Mouse (Mus musculus) spleen, adult 2 months (tissue): ENCODE data around the gene Hoxd9.

ENCODE experiments used
- CTCF ChIP-seq: fragments of 200-500 bp; IDR thresholded peaks from 2 replicates; pipeline ENCODE4 v1.5.1; 2011; ENCODE audit warnings: mild to moderate bottlenecking, inconsistent platforms; ENCODE audit not compliant: insufficient read depth, insufficient read length, insufficient replicate concordance; ENCODE audit errors: extremely low read depth
- POLR2A ChIP-seq: fragments of 200-500 bp; IDR thresholded peaks from 2 replicates; pipeline ENCODE4 v1.6.1; 2011; ENCODE audit warnings: low read depth, low read length, inconsistent platforms

DNA sequence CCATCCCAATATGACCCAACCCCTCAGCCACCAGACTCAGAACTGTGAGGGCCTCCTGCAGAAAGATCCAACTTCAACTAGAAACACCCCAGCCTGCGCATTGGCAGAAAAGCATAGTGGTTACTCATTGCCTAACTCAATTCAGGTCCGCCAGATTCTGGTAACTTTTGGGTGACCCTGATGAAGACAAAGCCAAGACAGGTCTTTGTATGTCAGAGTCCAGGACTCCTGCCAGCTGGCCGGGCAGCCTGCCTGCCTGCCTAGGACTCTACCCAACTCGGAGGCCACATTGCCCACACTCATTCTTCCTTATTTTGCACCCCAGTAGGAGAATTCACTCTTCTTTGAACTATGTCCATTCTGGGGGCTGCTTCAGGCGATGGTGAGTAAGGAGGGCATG is 29.0 kb downstream of the Hoxd9 start, which contains the start of gene Gm28230:
- no peak for TF ChIP-seq CTCF
- no peak for TF ChIP-seq POLR2A
